Mouse (Mus musculus) embryonic facial prominence, embryonic 14.5 days (tissue): ENCODE measurements around the gene Epo. TPM values are rescaled to one million over a fixed set of nuclear protein-coding genes. Genes with fewer than 3 reads are reported as not detected.

Experiments
- ATAC-seq: fragments of 200-750 bp; cut with Nextera tagmentation; 2 replicates; pipeline ENCODE4 v1.8.0; 2017; ENCODE audit warnings: low read depth, moderate number of reproducible peaks, moderate TSS enrichment
- DNase-seq: peaks from one replicate; pipeline ENCODE4 v3.0.0-alpha.2; 2015; ENCODE audit warnings: low spot score
- H3K27ac ChIP-seq: fragments of 300-500 bp; sonication (generic); replicated peaks from 2 replicates; pipeline ENCODE4 v1.5.1; 2014; ENCODE audit warnings: low read depth, mild to moderate bottlenecking, low read length, moderate library complexity
- H3K27me3 ChIP-seq: fragments of 300-500 bp; sonication (generic); replicated peaks from 2 replicates; pipeline ENCODE4 v1.6.1; 2014; ENCODE audit warnings: low read length; ENCODE audit not compliant: control insufficient read depth, insufficient read depth
- H3K36me3 ChIP-seq: fragments of 300-500 bp; sonication (generic); 2 replicates; pipeline ENCODE4 v1.6.1; 2014; ENCODE audit warnings: low read length, mixed read lengths; ENCODE audit not compliant: control insufficient read depth, insufficient read depth
- H3K4me1 ChIP-seq: fragments of 300-500 bp; sonication (generic); 2 replicates; pipeline ENCODE4 v1.6.1; 2014; ENCODE audit warnings: antibody characterized with exemption, low read length; ENCODE audit not compliant: control insufficient read depth, insufficient read depth
- H3K4me2 ChIP-seq: fragments of 300-500 bp; sonication (generic); 2 replicates; pipeline ENCODE4 v1.6.1; 2014; ENCODE audit warnings: low read depth, mild to moderate bottlenecking, low read length, moderate library complexity, mixed read lengths
- H3K4me3 ChIP-seq: fragments of 300-500 bp; sonication (generic); 2 replicates; pipeline ENCODE4 v1.5.1; 2014; ENCODE audit warnings: low read depth, mild to moderate bottlenecking, low read length
- H3K9ac ChIP-seq: fragments of 300-500 bp; sonication (generic); 2 replicates; pipeline ENCODE4 v1.6.1; 2014; ENCODE audit warnings: low read depth, mild to moderate bottlenecking, low read length, moderate library complexity, mixed read lengths
- H3K9me3 ChIP-seq: fragments of 300-500 bp; sonication (generic); 2 replicates; pipeline ENCODE4 v1.6.1; 2016; ENCODE audit warnings: low read length; ENCODE audit not compliant: control insufficient read depth
- WGBS: fragments of 180-500 bp; shearing (Covaris S2); extraction: QIAGEN DNeasy Blood & Tissue Kit; methylation state at CpG from one replicate; pipeline ENCODE4 v1.1.7; 2014; 5-methylcytosine and 5-hydroxymethylcytosine counted together
- microRNA-seq: library from miRNA; unstranded; fragments of <30 nt; microRNA quantifications from one replicate; pipeline ENCODE4, GENCODE M21; 2016; ENCODE audit warnings: borderline number of aligned reads
- polyA plus RNA-seq: library from polyadenylated mRNA; unstranded; fragments of >200 nt; fragmentation: Nextera tagmentation; extraction: Ambion mirVana; gene quantifications from 2 replicates; pipeline ENCODE4 v1.2.1, GENCODE M21; 2014

The Epo gene
- polyA plus RNA-seq, 1 experiment from 2014 or later = not detected

- Histone ChIP-seq H3K27me3 (no peaks in the 10 kb centered on the region), H3K9ac (no peak overlapping the region), H3K36me3 (no peaks in the 10 kb centered on the region), H3K4me2 (no peak overlapping the region), H3K9me3 (no peaks in the 10 kb centered on the region), H3K4me1 (no peaks in the 10 kb centered on the region), H3K27ac (no peak overlapping the region), H3K4me3 (no peak overlapping the region)
- WGBS = 39% methylated on average over 3 of the region's 3 CpGs
- ATAC-seq (no peak), DNase-seq (peak; percentile 23)
Observed at GRCm38 (mm10) chr5:137465049-137465448, 68.0 kb downstream of the Epo start.

- H3K27me3 ChIP-seq = no peaks in the 10 kb centered on the region
- WGBS = 52% methylated on average over 7 of the region's 7 CpGs
- H3K9me3 ChIP-seq = no peaks in the 10 kb centered on the region
- H3K27ac ChIP-seq = no peak overlapping the region
- ATAC-seq (no peak), DNase-seq (no peak)
- H3K4me3 ChIP-seq = no peak overlapping the region
- H3K36me3 ChIP-seq = no peaks in the 10 kb centered on the region
- H3K9ac ChIP-seq = no peak overlapping the region
- H3K4me2 ChIP-seq = no peak overlapping the region
- H3K4me1 ChIP-seq = no peaks in the 10 kb centered on the region
Observed at GRCm38 (mm10) chr5:137455866-137456591, 77.0 kb downstream of the Epo start.

GRCm38 (mm10) chr5:137455206-137455605, 77.8 kb downstream of the Epo start:
- H3K27ac ChIP-seq = no peak overlapping the region
- H3K36me3 ChIP-seq = no peaks in the 10 kb centered on the region
- H3K4me1 ChIP-seq = no peaks in the 10 kb centered on the region
- no peaks in the 10 kb centered on the region for H3K27me3 ChIP-seq
- H3K9me3 ChIP-seq = no peaks in the 10 kb centered on the region
- H3K4me2 ChIP-seq = no peak overlapping the region
- WGBS = 86% methylated on average over 6 of the region's 6 CpGs
- H3K9ac ChIP-seq = no peak overlapping the region
- DNase-seq = no peak
- no peak overlapping the region for H3K4me3 ChIP-seq
- no peak for ATAC-seq

- Histone ChIP-seq H3K4me3 (no peak overlapping the region), H3K4me2 (no peak overlapping the region), H3K27ac (no peak overlapping the region), H3K4me1 (no peaks in the 10 kb centered on the region), H3K36me3 (no peaks in the 10 kb centered on the region), H3K27me3 (no peaks in the 10 kb centered on the region), H3K9ac (no peak overlapping the region), H3K9me3 (no peaks in the 10 kb centered on the region)
- no peak for DNase-seq
- no peak for ATAC-seq
Observed at GRCm38 (mm10) chr5:137445536-137445935, 87.5 kb downstream of the Epo start.

- no peak overlapping the region for H3K9ac ChIP-seq
- no peaks in the 10 kb centered on the region for H3K4me1 ChIP-seq
- no peak overlapping the region for H3K4me2 ChIP-seq
- H3K27me3 ChIP-seq = no peaks in the 10 kb centered on the region
- no peak overlapping the region for H3K4me3 ChIP-seq
- DNase-seq = no peak
- H3K36me3 ChIP-seq = no peaks in the 10 kb centered on the region
- H3K27ac ChIP-seq = no peak overlapping the region
- ATAC-seq = no peak
- 74% methylated on average over 11 of the region's 11 CpGs for WGBS
- H3K9me3 ChIP-seq = no peaks in the 10 kb centered on the region
Observed at GRCm38 (mm10) chr5:137440216-137440855, 92.7 kb downstream of the Epo start.

- no peak overlapping the region for H3K4me3 ChIP-seq
- DNase-seq = peak; percentile 12
Observed at GRCm38 (mm10) chr5:137433889-137434288, 99.2 kb downstream of the Epo start.

More at GRCm38 (mm10) chr5:137433889-137434288, 99.2 kb downstream of the Epo start:
- no peak for ATAC-seq
- Histone ChIP-seq H3K27ac (no peak overlapping the region), H3K9ac (no peak overlapping the region), H3K36me3 (no peaks in the 10 kb centered on the region), H3K4me2 (no peak overlapping the region), H3K9me3 (no peaks in the 10 kb centered on the region), H3K27me3 (no peaks in the 10 kb centered on the region), H3K4me1 (no peaks in the 10 kb centered on the region)
- WGBS = 65% methylated on average over 6 of the region's 6 CpGs

Small RNA genes lying within 50 kb of the gene (microRNA-seq; reads per million reads assigned to microRNA genes)
- gene Mir6418 = 1.3 reads per million

Other genes with a start within 250 kb of the Epo start
- 29.6 and 33.0 TPM in 2 replicates for gene Ache, start 245.7 kb downstream of the Epo start, polyA plus RNA-seq
- 11.1 and 12.3 TPM in 2 replicates for gene Ufsp1, start 238.6 kb downstream of the Epo start, polyA plus RNA-seq
- 101 and 105 TPM in 2 replicates for gene Srrt, start 225.6 kb downstream of the Epo start, polyA plus RNA-seq
- gene Trip6, start 218.8 kb downstream of the Epo start, polyA plus RNA-seq = 72.3 and 88.9 TPM in 2 replicates
- gene Slc12a9, start 199.6 kb downstream of the Epo start, polyA plus RNA-seq = 8.6 and 8.8 TPM in 2 replicates
- gene Ephb4, start 183.1 kb downstream of the Epo start, polyA plus RNA-seq = 57.7 and 68.1 TPM in 2 replicates
- gene Zan, start 56.2 kb downstream of the Epo start, polyA plus RNA-seq = 0.21 and 0.26 TPM in 2 replicates
- gene Pop7, start 30.7 kb downstream of the Epo start, polyA plus RNA-seq = 49.8 and 52.0 TPM in 2 replicates
- 8.9 and 9.4 TPM in 2 replicates for gene Gigyf1, start 14.7 kb downstream of the Epo start, polyA plus RNA-seq
- gene Gnb2, start 268 bp upstream of the Epo start, polyA plus RNA-seq = 430 and 472 TPM in 2 replicates
- gene Actl6b, start 20.3 kb upstream of the Epo start, polyA plus RNA-seq = 4.4 and 5.2 TPM in 2 replicates
- gene Tfr2, start 36.6 kb upstream of the Epo start, polyA plus RNA-seq = 1.1 and 1.3 TPM in 2 replicates
- gene Mospd3, start 67.8 kb upstream of the Epo start, polyA plus RNA-seq = 43.0 and 45.6 TPM in 2 replicates
- gene Pcolce, start 80.5 kb upstream of the Epo start, polyA plus RNA-seq = 242 and 292 TPM in 2 replicates
- gene Fbxo24, start 95.8 kb upstream of the Epo start, polyA plus RNA-seq = 0.10 and 0.25 TPM in 2 replicates
- 36.5 and 40.1 TPM in 2 replicates for gene Lrch4, start 95.9 kb upstream of the Epo start, polyA plus RNA-seq
- 6.4 and 6.6 TPM in 2 replicates for gene Gm20605, start 95.9 kb upstream of the Epo start, polyA plus RNA-seq
- gene Sap25, start 108.1 kb upstream of the Epo start, polyA plus RNA-seq = 6.3 and 7.2 TPM in 2 replicates
- gene Irs3, start 112.5 kb upstream of the Epo start, polyA plus RNA-seq = 0.14 and 0.21 TPM in 2 replicates
- 10.2 and 10.4 TPM in 2 replicates for gene Agfg2, start 151.5 kb upstream of the Epo start, polyA plus RNA-seq
- 1.5 TPM in 2 replicates for gene Nyap1, start 208.4 kb upstream of the Epo start, polyA plus RNA-seq
- 134 and 141 TPM in 2 replicates for gene Tsc22d4, start 212.5 kb upstream of the Epo start, polyA plus RNA-seq
- 31.3 and 39.5 TPM in 2 replicates for gene Ppp1r35, start 245.6 kb upstream of the Epo start, polyA plus RNA-seq